Mouse (Mus musculus) limb, embryonic 15.5 days (tissue): ENCODE results near the gene Mbd6. TPM values are rescaled to one million over a fixed set of nuclear protein-coding genes. Genes with fewer than 3 reads are reported as not detected.
A peak's percentile ranks its signal among the peaks of the same experiment; 100 is the strongest.
"Not testable (repeated sequence)": the region's sequence is repeated elsewhere in the genome, so short reads cannot be mapped to it uniquely, and the experiment has no call there.

Experiments used
- ATAC-seq: fragments of 200-750 bp; cut with Nextera tagmentation; 2 replicates; pipeline ENCODE4 v1.8.0; 2017; ENCODE audit warnings: low read depth, moderate TSS enrichment; ENCODE audit not compliant: insufficient number of reproducible peaks, low FRiP score, low TSS enrichment
- H3K27ac ChIP-seq: fragments of 300-500 bp; sonication (generic); 2 replicates; pipeline ENCODE4 v1.5.1; 2015; ENCODE audit warnings: moderate library complexity, mild to moderate bottlenecking, inconsistent platforms
- H3K27me3 ChIP-seq: fragments of 300-500 bp; sonication (generic); 2 replicates; pipeline ENCODE4 v1.6.1; 2015; ENCODE audit warnings: inconsistent platforms
- H3K36me3 ChIP-seq: fragments of 300-500 bp; sonication (generic); 2 replicates; pipeline ENCODE4 v1.6.1; 2015; ENCODE audit warnings: inconsistent platforms
- H3K4me1 ChIP-seq: fragments of 300-500 bp; sonication (generic); 2 replicates; pipeline ENCODE4 v1.6.1; 2015; ENCODE audit warnings: inconsistent platforms
- H3K4me2 ChIP-seq: fragments of 300-500 bp; sonication (generic); 2 replicates; pipeline ENCODE4 v1.6.1; 2015; ENCODE audit warnings: mild to moderate bottlenecking, inconsistent platforms
- H3K4me3 ChIP-seq: fragments of 300-500 bp; sonication (generic); 2 replicates; pipeline ENCODE4 v1.5.1; 2015; ENCODE audit warnings: mild to moderate bottlenecking, inconsistent platforms
- H3K9ac ChIP-seq: fragments of 300-500 bp; sonication (generic); 2 replicates; pipeline ENCODE4 v1.6.1; 2015; ENCODE audit warnings: inconsistent platforms
- H3K9me3 ChIP-seq: fragments of 300-500 bp; sonication (generic); 2 replicates; pipeline ENCODE4 v1.6.1; 2016; ENCODE audit warnings: inconsistent platforms
- WGBS: fragments of 180-500 bp; shearing (Covaris S2); methylation state at CpG from one replicate; pipeline ENCODE4 v1.1.7; 2015; 5-methylcytosine and 5-hydroxymethylcytosine counted together
- polyA plus RNA-seq: library from polyadenylated mRNA; unstranded; fragments of >200 nt; fragmentation: Nextera tagmentation; extraction: Ambion mirVana; gene quantifications from 2 replicates; pipeline ENCODE4 v1.2.1, GENCODE M21; 2015

Gene Mbd6
- polyA plus RNA-seq, 1 experiment from 2014 or later, result 16.2 TPM

DNA sequence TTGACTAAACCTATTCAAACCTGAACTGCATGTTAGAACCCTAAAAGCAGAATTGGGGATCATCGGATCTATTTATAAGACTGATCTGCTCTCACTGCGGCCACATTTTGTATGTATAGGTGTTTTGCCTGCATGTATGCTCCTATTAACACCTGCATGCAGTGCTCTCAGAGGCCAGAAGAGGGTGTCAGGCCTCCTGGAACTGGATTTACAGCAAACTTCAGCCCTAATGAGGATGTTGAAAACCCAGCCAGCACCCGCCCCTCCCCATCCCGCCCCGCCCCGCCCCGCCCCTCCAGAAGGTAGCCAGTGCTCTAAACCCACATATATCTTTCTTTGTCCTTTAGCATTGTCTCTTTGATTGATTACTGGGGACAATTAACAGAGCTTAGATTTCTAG lies 35.7 kb upstream of the Mbd6 start:
- Histone ChIP-seq H3K27ac (no peak overlapping the region), H3K9me3 (no peaks in the 10 kb centered on the region), H3K4me3 (no peak overlapping the region), H3K27me3 (peaks cover 32% of the 10 kb centered on the region), H3K9ac (no peak overlapping the region), H3K4me2 (no peak overlapping the region), H3K4me1 (peaks cover 19% of the 10 kb centered on the region), H3K36me3 (no peaks in the 10 kb centered on the region)
- no peak for ATAC-seq
- WGBS, result 10% methylated on average over 7 of the region's 7 CpGs

DNA sequence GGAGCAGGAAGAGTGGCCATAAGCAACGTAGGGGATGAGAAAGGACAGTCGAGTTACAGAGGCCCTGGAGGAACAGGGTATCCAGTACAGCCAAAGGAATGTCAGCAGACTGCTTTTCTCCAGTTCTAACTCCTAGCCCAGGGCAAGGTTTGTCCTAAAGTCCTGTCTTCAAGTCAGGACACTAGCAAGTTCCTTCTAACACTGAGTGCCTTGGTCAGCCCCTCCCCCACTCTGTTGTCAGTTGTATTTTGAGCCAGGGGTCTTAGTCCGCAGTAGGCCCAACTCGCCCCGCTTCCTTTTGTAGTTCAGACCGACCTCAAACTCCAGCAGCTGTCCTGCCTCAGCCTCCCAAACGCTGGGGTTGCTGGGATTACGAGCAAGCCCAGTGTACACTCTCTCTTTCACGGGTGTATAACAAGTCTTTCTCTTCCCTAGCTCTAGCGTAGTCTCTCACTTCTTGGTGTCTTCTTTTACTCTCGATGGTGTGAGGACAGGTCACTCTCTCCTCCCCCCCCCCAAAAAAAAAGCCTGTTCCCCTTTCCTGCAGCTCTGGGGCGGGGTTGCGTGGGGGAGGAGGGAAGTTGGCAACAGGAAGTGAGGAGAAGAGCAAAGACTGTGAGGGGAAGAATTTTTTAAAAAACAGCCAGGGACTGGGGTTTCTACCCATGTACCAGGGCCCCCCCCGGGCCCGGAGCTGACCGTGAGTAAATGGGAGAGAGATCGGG lies 34.5 kb upstream of the Mbd6 start:
- H3K4me2 ChIP-seq, result no peak overlapping the region
- peaks cover 32% of the 10 kb centered on the region for H3K27me3 ChIP-seq
- no peak overlapping the region for H3K4me3 ChIP-seq
- WGBS, result 68% methylated on average over 17 of the region's 17 CpGs
- no peaks in the 10 kb centered on the region for H3K9me3 ChIP-seq
- H3K9ac ChIP-seq, result no peak overlapping the region
- H3K36me3 ChIP-seq, result no peaks in the 10 kb centered on the region
- ATAC-seq, result no peak
- H3K27ac ChIP-seq, result no peak overlapping the region
- peaks cover 19% of the 10 kb centered on the region for H3K4me1 ChIP-seq

- H3K9me3 ChIP-seq, result no peaks in the 10 kb centered on the region
- no peak overlapping the region for H3K27ac ChIP-seq
- H3K4me3 ChIP-seq, result no peak overlapping the region
- ATAC-seq, result no peak
- H3K27me3 ChIP-seq, result peaks cover 28% of the 10 kb centered on the region
- no peak overlapping the region for H3K9ac ChIP-seq
- no peaks in the 10 kb centered on the region for H3K36me3 ChIP-seq
- WGBS, result 67% methylated on average over 4 of the region's 4 CpGs
- H3K4me2 ChIP-seq, result no peak overlapping the region
- peaks cover 19% of the 10 kb centered on the region for H3K4me1 ChIP-seq
Observed at GRCm38 (mm10) chr10:127322669-127323068, 33.9 kb upstream of the Mbd6 start.

DNA sequence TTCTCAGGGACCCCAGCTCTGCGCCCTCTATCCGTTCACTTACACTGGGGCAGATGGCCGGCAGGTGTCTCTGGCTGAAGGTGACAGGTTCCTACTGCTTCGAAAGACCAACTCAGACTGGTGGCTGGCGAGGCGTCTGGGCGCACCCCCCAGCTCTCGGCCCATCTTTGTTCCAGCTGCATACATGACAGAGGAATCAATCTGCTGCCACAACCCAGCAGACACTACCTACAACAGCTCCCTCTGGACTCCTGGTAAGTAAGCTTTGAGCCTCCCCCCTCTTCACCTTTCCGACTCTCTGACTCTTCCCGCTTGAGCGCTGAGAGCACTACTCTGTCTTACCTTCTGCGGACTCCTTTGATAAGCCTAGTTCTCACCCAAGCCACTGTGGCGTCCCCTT lies 33.4 kb upstream of the Mbd6 start:
- no peak overlapping the region for H3K27ac ChIP-seq
- H3K9ac ChIP-seq, result no peak overlapping the region
- no peaks in the 10 kb centered on the region for H3K36me3 ChIP-seq
- no peak overlapping the region for H3K4me2 ChIP-seq
- peaks cover 23% of the 10 kb centered on the region for H3K27me3 ChIP-seq
- H3K4me1 ChIP-seq, result peaks cover 19% of the 10 kb centered on the region
- H3K9me3 ChIP-seq, result no peaks in the 10 kb centered on the region
- WGBS, result 66% methylated on average over 13 of the region's 13 CpGs
- no peak overlapping the region for H3K4me3 ChIP-seq
- ATAC-seq, result no peak

GRCm38 (mm10) chr10:127321621-127322020 lies 32.8 kb upstream of the Mbd6 start, which contains the start of gene Arhgap9:
Gene Arhgap9 (plus strand): TSS chr10:127321964.
- H3K9ac ChIP-seq, result no peak within 1 kb of the TSS
- WGBS, result 66% methylated on average over 3 of the region's 3 CpGs
- no peak within 1 kb of the TSS for H3K4me2 ChIP-seq
- H3K27me3 ChIP-seq, result peaks cover 17% of the 10 kb centered on the region
- no peaks in the 10 kb centered on the region for H3K9me3 ChIP-seq
- no peak within 1 kb of the TSS for H3K4me3 ChIP-seq
- no peak within 1 kb of the TSS for H3K27ac ChIP-seq
- no peaks in the 10 kb centered on the region for H3K36me3 ChIP-seq
- H3K4me1 ChIP-seq, result peaks cover 15% of the 10 kb centered on the region
- no peak for ATAC-seq

DNA sequence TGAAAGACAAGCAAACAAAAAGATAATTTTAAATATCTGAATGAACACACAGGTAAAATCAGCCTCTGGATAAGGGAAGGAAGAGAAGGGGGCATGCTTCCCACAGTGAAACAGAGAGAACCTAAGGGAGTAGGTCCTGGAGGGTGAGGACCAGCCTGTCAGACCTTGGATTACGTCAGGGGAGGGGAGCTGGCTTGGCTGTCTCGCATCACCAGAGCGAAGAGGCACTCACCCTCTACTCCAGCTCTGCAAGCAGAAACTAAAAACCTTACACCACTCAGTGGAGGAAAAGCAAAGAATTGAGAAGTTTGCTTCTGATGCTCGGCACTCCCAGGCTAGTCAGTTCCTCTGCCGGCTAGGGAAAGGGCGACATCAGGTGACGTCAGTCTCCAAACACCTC lies 31.2 kb upstream of the Mbd6 start:
- Histone ChIP-seq H3K27ac (no peak overlapping the region), H3K36me3 (no peaks in the 10 kb centered on the region), H3K4me3 (no peak overlapping the region), H3K4me1 (no peaks in the 10 kb centered on the region), H3K27me3 (peaks cover 6% of the 10 kb centered on the region; the same call in 1 of the 2 replicates), H3K9me3 (no peaks in the 10 kb centered on the region), H3K9ac (no peak overlapping the region), H3K4me2 (no peak overlapping the region)
- no peak for ATAC-seq
- 71% methylated on average over 7 of the region's 7 CpGs for WGBS

DNA sequence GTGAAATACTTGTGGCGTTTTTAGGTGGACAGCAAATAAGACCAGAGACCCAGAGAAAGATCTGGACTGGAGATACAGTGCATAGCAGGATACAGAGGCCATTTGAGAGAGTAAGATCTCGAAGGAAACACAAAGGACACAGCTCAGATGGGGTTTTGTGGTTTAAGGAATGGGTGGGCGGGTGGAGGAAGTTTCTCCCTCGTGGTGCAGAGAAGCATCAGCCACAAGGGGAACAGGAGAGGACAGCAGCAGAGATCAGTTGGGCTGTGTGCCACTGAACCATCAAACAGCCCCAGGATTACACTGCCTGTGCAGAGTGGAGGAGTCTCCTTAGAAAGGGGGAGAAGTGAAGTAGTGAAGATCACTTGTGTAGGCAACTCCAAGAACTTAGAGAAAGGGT lies 29.2 kb upstream of the Mbd6 start:
- no peak overlapping the region for H3K9ac ChIP-seq
- H3K36me3 ChIP-seq, result no peaks in the 10 kb centered on the region
- H3K27me3 ChIP-seq, result no peaks in the 10 kb centered on the region; the same call in 1 of the 2 replicates
- WGBS, result 41% methylated on average over 4 of the region's 4 CpGs
- no peak for ATAC-seq
- H3K4me2 ChIP-seq, result no peak overlapping the region
- H3K4me3 ChIP-seq, result no peak overlapping the region
- no peak overlapping the region for H3K27ac ChIP-seq
- no peaks in the 10 kb centered on the region for H3K9me3 ChIP-seq
- H3K4me1 ChIP-seq, result no peaks in the 10 kb centered on the region

GRCm38 (mm10) chr10:127317277-127317676 lies 28.5 kb upstream of the Mbd6 start:
- Histone ChIP-seq H3K4me3 (no peak overlapping the region), H3K36me3 (no peaks in the 10 kb centered on the region), H3K4me2 (no peak overlapping the region), H3K27me3 (no peaks in the 10 kb centered on the region), H3K9ac (no peak overlapping the region), H3K4me1 (no peaks in the 10 kb centered on the region), H3K27ac (no peak overlapping the region), H3K9me3 (no peaks in the 10 kb centered on the region)
- ATAC-seq, result no peak
- WGBS, result 87% methylated on average over 2 of the region's 2 CpGs

DNA sequence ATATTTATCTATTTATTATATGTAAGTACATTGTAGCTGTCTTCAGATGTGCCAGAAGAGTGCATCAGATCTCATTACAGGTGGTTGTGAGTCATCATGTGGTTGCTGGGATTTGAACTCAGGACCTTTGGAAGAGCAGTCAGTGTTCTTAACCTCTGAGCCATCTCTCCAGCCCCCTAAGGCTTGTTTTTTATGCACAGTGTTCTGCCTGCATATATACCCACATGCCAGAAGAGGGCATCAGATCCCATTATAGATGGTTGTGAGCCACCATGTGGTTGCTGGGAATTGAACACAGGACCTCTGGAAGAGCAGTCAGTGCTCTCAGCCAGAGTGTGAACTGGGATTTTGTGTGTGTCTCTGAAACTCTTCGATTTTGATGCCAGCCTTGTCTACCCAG lies 26.1 kb upstream of the Mbd6 start:
- H3K27me3 ChIP-seq, H3K9me3 ChIP-seq, H3K36me3 ChIP-seq, ATAC-seq, H3K9ac ChIP-seq, H3K4me2 ChIP-seq, H3K4me3 ChIP-seq, H3K27ac ChIP-seq: not testable (repeated sequence)
- peaks cover 11% of the 10 kb centered on the region for H3K4me1 ChIP-seq
- WGBS, result 92% methylated on average over 1 of the region's 1 CpGs

DNA sequence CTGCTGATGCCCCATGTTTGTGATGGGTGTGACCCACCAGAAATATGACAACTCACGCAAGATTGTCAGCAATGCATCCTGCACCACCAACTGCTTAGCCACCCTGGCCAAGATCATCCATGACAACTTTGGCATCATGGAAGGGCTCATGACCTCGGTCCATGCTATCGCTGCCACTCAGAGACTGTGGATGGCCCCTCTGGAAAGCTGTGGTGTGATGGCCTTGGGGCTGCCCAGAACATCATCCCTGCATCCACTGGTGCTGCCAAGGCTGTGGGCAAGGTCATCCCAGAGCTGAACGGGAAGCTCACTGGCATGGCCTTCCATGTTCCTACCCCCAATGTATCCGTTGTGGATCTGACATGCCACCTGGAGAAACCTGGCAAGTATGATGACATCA lies 24.7 kb upstream of the Mbd6 start:
- not testable (repeated sequence) for H3K9ac ChIP-seq
- 89% methylated on average over 5 of the region's 5 CpGs for WGBS

GRCm38 (mm10) chr10:127312858-127313257 lies 24.0 kb upstream of the Mbd6 start:
- no peak overlapping the region for H3K4me2 ChIP-seq
- no peak overlapping the region for H3K9ac ChIP-seq
- H3K4me1 ChIP-seq, result peaks cover 12% of the 10 kb centered on the region
- no peak for ATAC-seq
- no peak overlapping the region for H3K4me3 ChIP-seq
- peaks cover 20% of the 10 kb centered on the region for H3K36me3 ChIP-seq
- WGBS, result 78% methylated on average over 4 of the region's 4 CpGs
- H3K27me3 ChIP-seq, result no peaks in the 10 kb centered on the region
- no peaks in the 10 kb centered on the region for H3K9me3 ChIP-seq
- H3K27ac ChIP-seq, result no peak overlapping the region

More for the DNA sequence above, 24.7 kb upstream of the Mbd6 start:
- H3K4me3 ChIP-seq, H3K27me3 ChIP-seq, H3K27ac ChIP-seq, ATAC-seq, H3K4me2 ChIP-seq, H3K9me3 ChIP-seq: not testable (repeated sequence)
- Histone ChIP-seq H3K4me1 (peaks cover 12% of the 10 kb centered on the region), H3K36me3 (peaks cover 14% of the 10 kb centered on the region)

GRCm38 (mm10) chr10:127312356-127312676 lies 23.5 kb upstream of the Mbd6 start:
- Histone ChIP-seq H3K27ac (peak overlapping the region; percentile 83), H3K27me3 (no peaks in the 10 kb centered on the region), H3K4me1 (peaks cover 12% of the 10 kb centered on the region), H3K4me3 (peak overlapping the region; percentile 81), H3K4me2 (peak overlapping the region; percentile 65), H3K36me3 (peaks cover 26% of the 10 kb centered on the region), H3K9ac (no peak overlapping the region), H3K9me3 (no peaks in the 10 kb centered on the region)
- 1% methylated on average over 4 of the region's 4 CpGs for WGBS
- no peak for ATAC-seq
